In the genomic region with DNA sequence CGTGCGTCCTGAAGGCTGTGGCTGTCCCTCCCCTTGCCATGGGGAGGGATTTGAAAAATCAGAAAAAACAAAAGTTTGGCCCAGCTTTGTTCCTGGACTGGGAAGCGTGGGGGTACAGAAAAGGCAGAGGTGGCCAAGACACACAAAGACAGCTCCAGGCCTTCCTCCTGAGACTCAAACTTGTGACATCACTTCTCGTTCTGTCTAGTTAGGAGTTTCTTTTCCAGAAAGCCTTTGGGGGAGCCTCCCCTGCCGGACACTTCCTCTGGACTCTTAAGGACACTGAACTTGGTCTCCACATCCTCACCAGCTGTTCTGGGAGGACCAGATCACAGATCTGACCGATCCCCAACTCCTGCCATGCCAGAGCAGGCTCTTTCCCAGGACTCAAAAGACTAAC, we compare ENCODE assay signal across 20 mouse cellular contexts. TPM values are rescaled to one million over a fixed set of nuclear protein-coding genes. Genes with fewer than 3 reads are reported as not detected.
DNase-seq lines count a peak whose midpoint lies in the region; ATAC-seq and TF ChIP-seq lines count a peak whose summit lies in the region.
"Had no signal": no experiment of that assay in that cellular context is flagged by ENCODE, and none has a peak within 500 bp of the region (broad histone marks: within the 10 kb centered on the region; RNA-seq: fewer than 3 reads in every experiment).

No protein-coding gene starts in this region.

- 76% methylated on average over 6 of the region's 6 CpGs for WGBS in heart, embryonic 12.5 days

- no peaks in the 10 kb centered on the region for H3K36me3 ChIP-seq in heart, embryonic 12.5 days
- H3K36me3 ChIP-seq in MEL (ENCODE audit: control insufficient read depth in 1 of 2, insufficient read depth in 2 of 2, low read length in 2 of 2) = peaks cover 11 to 34% of the 10 kb centered on the region in 2 experiments
- H3K36me3 ChIP-seq: embryonic facial prominence, embryonic 12.5 days; limb, embryonic 13.5 days; lung, embryonic 15.5 days; midbrain, embryonic 13.5 days; neural tube, embryonic 12.5 days had no signal

- H3K27me3 ChIP-seq in heart, embryonic 12.5 days (replicated peaks) = no peaks in the 10 kb centered on the region
- no peaks in the 10 kb centered on the region for H3K27me3 ChIP-seq in MEL (ENCODE audit: control insufficient read depth in 1 of 2, insufficient read depth in 2 of 2, low read length in 2 of 2)
- H3K27me3 ChIP-seq: embryonic facial prominence, embryonic 12.5 days; limb, embryonic 13.5 days; liver, embryonic 13.5 days; lung, embryonic 15.5 days; midbrain, embryonic 13.5 days; neural tube, embryonic 12.5 days had no signal

- TF ChIP-seq CTCF in MEL (IDR thresholded peaks at IDR 0.05 in 2 of 3, conservative IDR thresholded peaks at IDR 0.05 in 1 of 3; ENCODE audit: control insufficient read depth in 1 of 3, insufficient read depth in 1 of 3, low read depth in 2 of 3, low read length in 3 of 3, poor library complexity in 1 of 3, severe bottlenecking in 1 of 3) = no peak

- TF ChIP-seq POLR2A in MEL (IDR thresholded peaks at IDR 0.05; ENCODE audit: control insufficient read depth in 1 of 2, insufficient read depth in 1 of 2, low read depth in 1 of 2, low read length in 2 of 2, poor library complexity in 1 of 2) = no peak

- H3K4me3 ChIP-seq in heart, embryonic 12.5 days = no peak overlapping the region
- no peak overlapping the region for H3K4me3 ChIP-seq in MEL (ENCODE audit: control insufficient read depth in 1 of 2, insufficient read depth in 1 of 2, low read depth in 2 of 2, low read length in 2 of 2)
- H3K4me3 ChIP-seq: embryonic facial prominence, embryonic 12.5 days; erythroblast, embryonic 14.5 days; limb, embryonic 13.5 days; liver, embryonic 13.5 days; lung, embryonic 15.5 days; midbrain, embryonic 13.5 days; neural tube, embryonic 12.5 days had no signal

- H3K4me1 ChIP-seq in heart, embryonic 12.5 days (replicated peaks) = peaks cover 4% of the 10 kb centered on the region
- peaks cover 12 to 40% of the 10 kb centered on the region in 2 experiments for H3K4me1 ChIP-seq in MEL (ENCODE audit: control insufficient read depth in 1 of 2, insufficient read depth in 2 of 2, low read length in 2 of 2)
- H3K4me1 ChIP-seq: midbrain, embryonic 13.5 days had no signal

- no peak for TF ChIP-seq EP300 in MEL (IDR thresholded peaks at IDR 0.05; ENCODE audit: low read depth in 1 of 2, low read length in 2 of 2)

- TF ChIP-seq RAD21 in MEL (IDR thresholded peaks at IDR 0.05; ENCODE audit: low read depth, low read length) = no peak

- intact Hi-C loops in heart, postnatal 25 days (cut with DNase I) = no loop called here

- peak; percentile 99 for DNase-seq in heart, adult 11 months
- DNase-seq in MEL (ENCODE audit: low read depth, low spot score) (no peak), MN1 (ENCODE audit: low spot score) (no peak)
- DNase-seq in gastrocnemius, postnatal 25 days = peak; percentile 57
- DNase-seq in heart, postnatal 25 days (ENCODE audit: low spot score) = peak; percentile 70
- no peak for DNase-seq in adrenal gland, postnatal 36 days
- no peak for DNase-seq in kidney, postnatal 25 days
- DNase-seq: cerebellum, adult 9-11 months; liver, embryonic 13.5 days; right cerebral cortex, adult 18-20 months; thymus, postnatal 4 days had no signal

- peaks cover 43% of the 10 kb centered on the region for H3K79me2 ChIP-seq in MEL (ENCODE audit: control insufficient read depth, insufficient read depth, low read length, poor library complexity)

- 0 out of 2 replicates have a peak, but pooled peaks cover 6% of the 10 kb centered on the region for H3K9me3 ChIP-seq in heart, embryonic 12.5 days (replicated peaks)
- H3K9me3 ChIP-seq in MEL (replicated peaks; ENCODE audit: insufficient read depth, low read length) = no peaks in the 10 kb centered on the region
- H3K9me3 ChIP-seq: embryonic facial prominence, embryonic 12.5 days; limb, embryonic 13.5 days; liver, embryonic 13.5 days; lung, embryonic 15.5 days; midbrain, embryonic 13.5 days; neural tube, embryonic 12.5 days had no signal

- no peak overlapping the region for H3K27ac ChIP-seq in heart, embryonic 12.5 days (ENCODE audit: poor library complexity, severe bottlenecking)
- H3K27ac ChIP-seq in MEL (ENCODE audit: control insufficient read depth, low read depth, low read length) = no peak overlapping the region
- H3K27ac ChIP-seq: embryonic facial prominence, embryonic 12.5 days; hindbrain, embryonic 14.5 days; limb, embryonic 13.5 days; liver, embryonic 13.5 days; lung, embryonic 15.5 days; midbrain, embryonic 13.5 days; neural tube, embryonic 12.5 days had no signal

- no peak overlapping the region for H3K9ac ChIP-seq in heart, embryonic 12.5 days
- H3K9ac ChIP-seq in MEL (ENCODE audit: control insufficient read depth, low read depth, low read length, poor library complexity, severe bottlenecking) = no peak overlapping the region
- H3K9ac ChIP-seq: embryonic facial prominence, embryonic 12.5 days; hindbrain, embryonic 14.5 days; limb, embryonic 13.5 days; liver, embryonic 13.5 days; lung, embryonic 15.5 days; midbrain, embryonic 13.5 days; neural tube, embryonic 12.5 days had no signal

- H3K4me2 ChIP-seq in heart, embryonic 12.5 days = no peak overlapping the region
- H3K4me2 ChIP-seq: embryonic facial prominence, embryonic 12.5 days; hindbrain, embryonic 14.5 days; limb, embryonic 13.5 days; liver, embryonic 13.5 days; lung, embryonic 15.5 days; midbrain, embryonic 13.5 days; neural tube, embryonic 12.5 days had no signal

- no peak for ATAC-seq in heart, embryonic 12.5 days (ENCODE audit: insufficient number of reproducible peaks, low FRiP score)
- ATAC-seq: forebrain, embryonic 14.5 days; midbrain, embryonic 13.5 days had no signal

TF ChIP-seq in MEL, 35 proteins besides CTCF, POLR2A, EP300 and RAD21:
- 0 out of 2 replicates have a peak, but pooled peaks have one; percentile 18 for TF ChIP-seq POLR2AphosphoS2 (IDR thresholded peaks at IDR 0.05; ENCODE audit: low read length)
- TF ChIP-seq ELF1 (IDR thresholded peaks at IDR 0.05; ENCODE audit: low read depth, low read length) = no peak
- no peak for TF ChIP-seq KAT2A (conservative IDR thresholded peaks at IDR 0.05; ENCODE audit: low read depth, low read length)
- no peak for TF ChIP-seq CHD1 (IDR thresholded peaks at IDR 0.05; ENCODE audit: low read depth, low read length)

RNA-seq across cellular contexts. Expression of a gene that starts 18.8 kb away (rescaled TPM):
- 14.2 and 16.0 TPM in 2 replicates for polyA plus RNA-seq in heart, embryonic 12.5 days (2016; fragmentation: Nextera tagmentation; extraction: Ambion mirVana)
- 83.2 and 101 TPM in 2 replicates for total RNA-seq in MEL (2012; rRNA removed)
- polyA plus RNA-seq in MEL (2012; ENCODE audit: insufficient read depth in 1 of 2, insufficient read length in 2 of 2, low read depth in 1 of 2, low replicate concordance in 2 of 2, missing spikeins in 1 of 2) = 10 to 100 TPM; 50.2 to 98.2 TPM
- total RNA-seq in gastrocnemius, postnatal 25 days (2021) = 10 to 100 TPM; 21.6 to 22.6 TPM
- 10 to 100 TPM; 26.8 to 35.9 TPM for total RNA-seq in heart, postnatal 25 days (2021)
- 10 to 100 TPM; 21.9 to 48.2 TPM for total RNA-seq in adrenal gland, postnatal 36 days (2021)

Comparison
In these comparisons a context has a peak if more than half of its experiments do, and no peak if none do; other contexts are left out.
1. DNase-seq: peak in heart, adult 11 months (single experiment), gastrocnemius, postnatal 25 days (single experiment) and heart, postnatal 25 days (single experiment); none in MEL (single experiment), adrenal gland, postnatal 36 days (0 of 2), kidney, postnatal 25 days (0 of 2) and MN1 (single experiment).